Mouse (Mus musculus) cerebellum, adult 2 months (tissue): Measurements from ENCODE around the gene Hs3st5. TPM values are rescaled to one million over a fixed set of nuclear protein-coding genes. Genes with fewer than 3 reads are reported as not detected.

Source experiments
- DNase-seq, 2 experiments: peaks; one replicate each; pipeline ENCODE4 v3.0.0; 2021
- H3K27ac ChIP-seq: fragments of 200-500 bp; 2 replicates; pipeline ENCODE4 v1.5.1; 2012; ENCODE audit warnings: low read length, control low read depth, inconsistent platforms; ENCODE audit not compliant: insufficient read depth
- H3K27me3 ChIP-seq: fragments of 200-500 bp; 2 replicates; pipeline ENCODE4 v1.6.1; 2012; ENCODE audit warnings: inconsistent platforms, mild to moderate bottlenecking, low read length, moderate library complexity; ENCODE audit not compliant: control insufficient read depth, insufficient read depth
- H3K4me1 ChIP-seq: fragments of 200-500 bp; 2 replicates; pipeline ENCODE4 v1.6.1; 2011; ENCODE audit warnings: low read length; ENCODE audit not compliant: control insufficient read depth, insufficient read depth
- H3K4me3 ChIP-seq: fragments of 200-500 bp; replicated peaks from 2 replicates; pipeline ENCODE3; 2011; ENCODE audit warnings: mild to moderate bottlenecking, low read depth, low read length, control low read depth; ENCODE audit not compliant: insufficient read depth
- CTCF ChIP-seq: fragments of 200-500 bp; IDR thresholded peaks from 2 replicates; pipeline ENCODE4 v1.5.1; 2011; ENCODE audit warnings: low read depth, mild to moderate bottlenecking, control low read depth, low read length, moderate library complexity, borderline replicate concordance; ENCODE audit not compliant: insufficient read depth
- POLR2A ChIP-seq: fragments of 200-500 bp; IDR thresholded peaks from 2 replicates; pipeline ENCODE4 v1.6.1; 2011; ENCODE audit warnings: low read length, control low read depth, borderline replicate concordance; ENCODE audit not compliant: insufficient read depth
- WGBS: fragments of 180-500 bp; shearing (Covaris S2); methylation state at CpG from one replicate; pipeline ENCODE4 v1.1.7; 2018; 5-methylcytosine and 5-hydroxymethylcytosine counted together
- polyA plus RNA-seq: library from polyadenylated mRNA; depleted of rRNA; stranded (reverse); fragments of >200 nt; gene quantifications from 2 replicates; pipeline ENCODE4 v1.2.3, GENCODE M21; 2012

Hs3st5 gene
- polyA plus RNA-seq, 1 experiment, result 8.1 TPM

DNA sequence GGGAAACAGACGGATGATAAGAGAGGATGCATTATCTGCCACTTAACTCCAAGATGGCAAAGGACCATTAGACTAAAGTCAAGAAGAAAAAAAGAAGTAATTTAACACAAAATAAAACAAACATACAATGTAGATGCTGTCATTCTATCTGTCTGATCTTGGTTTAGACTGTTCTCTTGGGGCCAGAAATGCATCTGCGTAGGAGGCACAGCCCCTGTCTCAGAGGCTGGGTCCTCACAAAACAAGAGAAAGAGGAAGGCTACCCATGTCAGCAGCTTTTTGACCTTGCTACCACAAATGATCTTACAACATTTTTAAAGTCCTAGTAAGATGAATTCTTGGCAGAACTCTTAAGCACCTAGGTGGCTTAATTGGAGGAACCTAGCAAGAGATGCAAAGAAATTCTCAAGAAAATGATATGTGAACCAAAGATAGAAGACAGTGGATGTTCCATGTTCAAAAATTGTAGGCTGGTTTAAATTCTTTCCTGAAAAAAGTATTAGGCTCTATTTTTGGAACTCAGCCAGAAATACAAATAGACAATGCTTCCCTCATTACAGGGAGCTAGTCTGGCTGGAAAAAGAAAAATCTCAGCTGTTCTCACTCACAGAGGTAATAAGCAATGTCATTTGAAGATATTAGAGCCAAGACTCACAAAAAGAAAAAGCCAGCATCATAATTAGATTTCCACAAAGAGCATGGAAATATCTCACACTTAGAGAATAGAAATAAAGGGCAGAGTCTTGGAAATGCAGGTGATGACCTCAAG lies 355.7 kb downstream of the Hs3st5 start:
- Histone ChIP-seq H3K4me3 (no peak overlapping the region), H3K27me3 (no peaks in the 10 kb centered on the region), H3K4me1 (no peaks in the 10 kb centered on the region), H3K27ac (no peak overlapping the region)
- WGBS, result 93% methylated on average over 2 of the region's 2 CpGs
- TF ChIP-seq CTCF (no peak), POLR2A (no peak)
- DNase-seq, result no peak
